Mouse (Mus musculus) heart, postnatal 4 days (tissue): ENCODE data around the gene Msantd2. TPM values are rescaled to one million over a fixed set of nuclear protein-coding genes. Genes with fewer than 3 reads are reported as not detected.

ENCODE experiments used
- DNase-seq: peaks from one replicate; pipeline ENCODE4 v3.0.0; 2021
- total RNA-seq, 2 experiments: library from RNA; stranded (reverse); gene quantifications; 2 replicates each; pipeline ENCODE4 v1.2.3; 2021

Gene Msantd2
- total RNA-seq, 2 experiments from 2014 or later: 15.2 to 20.6 TPM

- DNase-seq: no peak
These were observed 52.9 kb downstream of the Msantd2 start for GRCm38 (mm10) chr9:37541851-37542642.

GRCm38 (mm10) chr9:37543869-37544440 lies 54.8 kb downstream of the Msantd2 start:
- DNase-seq: no peak

- DNase-seq: peak; percentile 79
These were observed 55.5 kb downstream of the Msantd2 start for GRCm38 (mm10) chr9:37544447-37545165.

DNA sequence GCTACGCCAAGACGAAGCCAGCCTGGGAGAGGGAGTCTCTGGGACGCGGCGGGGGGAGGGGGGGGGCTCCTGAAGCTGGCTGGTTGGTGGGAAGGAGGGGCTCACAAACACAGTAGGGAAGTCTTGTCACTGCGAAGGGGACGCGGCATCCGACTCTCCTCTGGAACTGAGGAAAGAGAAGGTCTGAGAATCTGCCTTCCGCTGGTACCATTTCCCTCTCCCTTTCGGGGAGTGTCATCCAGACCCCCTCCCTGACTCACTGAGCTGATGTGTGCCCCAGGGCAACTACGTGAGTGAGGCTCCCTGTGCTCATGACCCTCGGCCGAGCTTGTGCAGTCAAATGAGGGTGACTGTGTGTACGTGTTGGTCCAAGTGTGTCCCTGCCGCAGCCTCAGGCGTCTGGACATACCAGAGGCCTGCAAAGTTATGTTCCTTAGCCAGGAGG lies 56.1 kb downstream of the Msantd2 start:
- no peak for DNase-seq

- no peak for DNase-seq
These were observed 56.8 kb downstream of the Msantd2 start for GRCm38 (mm10) chr9:37545847-37546452.

DNA sequence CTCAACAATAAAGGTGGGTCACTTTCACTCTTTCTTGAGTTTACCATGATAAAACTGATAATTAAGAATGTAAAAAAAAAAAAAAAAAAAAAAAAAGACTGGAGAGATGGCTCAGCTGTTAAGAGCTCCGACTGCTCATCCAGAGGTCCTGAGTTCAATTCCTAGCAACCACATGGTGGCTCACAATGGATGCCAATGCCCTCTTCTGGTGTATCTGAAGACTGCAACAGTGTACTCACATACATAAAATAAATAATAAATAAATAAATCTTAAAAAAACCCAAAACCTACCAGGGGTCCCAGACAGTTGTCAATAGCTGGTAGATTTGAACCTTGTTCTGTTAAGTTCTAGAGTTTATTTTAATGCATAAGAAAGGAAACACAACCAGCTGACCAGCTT lies 57.8 kb downstream of the Msantd2 start:
- DNase-seq: no peak

DNA sequence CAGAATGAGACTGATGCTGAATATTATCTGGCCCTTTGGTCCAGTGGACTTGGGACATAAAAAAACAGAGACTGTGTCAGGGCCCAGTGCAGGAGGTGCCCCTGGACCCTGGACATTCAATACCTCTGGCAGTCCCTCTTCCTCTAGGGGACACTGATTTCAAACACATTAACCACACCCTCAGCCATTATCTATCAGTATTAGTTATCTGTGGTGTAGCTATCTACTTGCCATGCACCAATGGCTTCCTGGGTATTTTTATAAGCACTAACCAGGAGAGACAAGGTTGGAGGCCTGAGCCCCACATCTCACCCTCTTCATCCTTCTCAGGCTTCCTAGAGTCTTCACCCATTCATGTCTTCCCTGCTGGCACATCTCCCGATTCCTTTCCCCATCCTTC lies 61.3 kb downstream of the Msantd2 start:
- no peak for DNase-seq

DNA sequence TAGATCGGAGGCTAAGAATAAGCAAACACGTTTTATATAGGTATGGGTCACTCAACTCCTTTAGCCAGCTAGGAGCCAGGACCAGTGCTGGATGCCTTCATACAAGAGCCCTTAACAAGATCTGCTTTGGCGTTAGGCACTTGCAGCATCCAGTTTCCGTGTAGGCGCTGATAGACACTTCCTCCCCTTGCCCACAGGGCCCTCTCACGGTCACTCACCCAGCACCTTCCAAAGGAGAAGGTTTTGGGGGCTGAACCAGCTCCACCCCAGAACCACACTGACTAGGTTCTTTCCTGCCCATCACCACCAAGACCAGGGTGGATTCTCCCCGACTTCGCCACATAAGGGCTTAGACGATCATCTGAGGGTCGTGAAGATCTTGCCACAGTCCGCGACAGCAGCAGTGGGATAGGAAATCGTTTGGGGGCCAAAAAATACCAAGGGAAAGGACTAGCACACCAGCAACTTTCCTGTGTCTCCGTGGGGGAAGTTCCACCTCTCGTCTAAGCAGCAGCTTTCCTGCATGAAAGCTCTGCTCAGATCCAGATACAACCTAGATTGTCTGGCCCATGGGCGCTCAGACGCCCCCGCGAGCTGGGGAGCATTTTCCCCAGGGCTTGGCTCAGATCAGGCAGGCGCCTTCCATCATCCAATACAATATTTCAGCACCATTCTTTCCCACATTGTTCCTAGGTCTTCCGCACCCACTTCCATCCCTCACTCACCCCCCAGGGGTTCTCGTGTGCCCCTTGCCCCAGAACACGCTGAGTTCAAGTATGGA lies 62.8 kb downstream of the Msantd2 start:
- DNase-seq: no peak

DNA sequence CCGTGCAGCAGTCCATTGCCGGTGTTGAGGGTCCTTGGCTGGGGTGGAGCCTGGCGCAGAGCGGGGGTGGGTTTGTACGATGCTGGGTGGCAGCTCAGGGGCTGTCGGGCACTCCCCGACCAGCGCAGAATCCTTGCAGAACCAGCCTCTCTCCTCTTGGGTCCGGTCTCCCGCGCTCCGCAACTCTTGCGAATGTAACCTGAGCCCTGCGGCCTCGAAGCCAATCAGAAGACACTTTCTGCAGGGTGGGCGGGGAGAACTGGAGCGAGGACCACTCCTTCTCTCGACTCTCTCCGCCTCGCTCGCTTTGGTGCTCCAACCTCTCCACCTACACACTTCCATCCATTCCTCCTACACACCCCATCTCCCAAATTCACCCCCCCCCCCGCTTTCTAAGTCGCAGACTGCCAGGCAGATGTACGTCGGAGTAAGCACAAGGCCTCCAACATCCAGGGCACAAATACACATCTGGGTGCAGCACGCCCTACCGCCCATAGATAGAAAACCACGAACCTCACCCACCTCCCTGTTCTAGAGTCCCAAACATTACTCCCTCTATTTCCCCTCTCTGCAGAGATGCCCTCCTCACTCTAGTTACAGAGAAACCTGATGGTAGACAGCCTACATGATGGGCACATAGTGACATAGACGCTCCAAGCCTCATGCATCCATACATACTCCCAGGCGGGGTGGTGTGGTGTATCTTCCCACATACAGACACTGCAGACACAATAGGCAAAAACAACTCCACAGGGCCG lies 63.6 kb downstream of the Msantd2 start, which contains the start of gene Nrgn:
TSS of gene Nrgn (minus strand) at position 369 of the 758 bp plus-strand sequence.
- DNase-seq: peak; percentile 87

GRCm38 (mm10) chr9:37554279-37554678 lies 65.2 kb downstream of the Msantd2 start:
- no peak for DNase-seq

DNA sequence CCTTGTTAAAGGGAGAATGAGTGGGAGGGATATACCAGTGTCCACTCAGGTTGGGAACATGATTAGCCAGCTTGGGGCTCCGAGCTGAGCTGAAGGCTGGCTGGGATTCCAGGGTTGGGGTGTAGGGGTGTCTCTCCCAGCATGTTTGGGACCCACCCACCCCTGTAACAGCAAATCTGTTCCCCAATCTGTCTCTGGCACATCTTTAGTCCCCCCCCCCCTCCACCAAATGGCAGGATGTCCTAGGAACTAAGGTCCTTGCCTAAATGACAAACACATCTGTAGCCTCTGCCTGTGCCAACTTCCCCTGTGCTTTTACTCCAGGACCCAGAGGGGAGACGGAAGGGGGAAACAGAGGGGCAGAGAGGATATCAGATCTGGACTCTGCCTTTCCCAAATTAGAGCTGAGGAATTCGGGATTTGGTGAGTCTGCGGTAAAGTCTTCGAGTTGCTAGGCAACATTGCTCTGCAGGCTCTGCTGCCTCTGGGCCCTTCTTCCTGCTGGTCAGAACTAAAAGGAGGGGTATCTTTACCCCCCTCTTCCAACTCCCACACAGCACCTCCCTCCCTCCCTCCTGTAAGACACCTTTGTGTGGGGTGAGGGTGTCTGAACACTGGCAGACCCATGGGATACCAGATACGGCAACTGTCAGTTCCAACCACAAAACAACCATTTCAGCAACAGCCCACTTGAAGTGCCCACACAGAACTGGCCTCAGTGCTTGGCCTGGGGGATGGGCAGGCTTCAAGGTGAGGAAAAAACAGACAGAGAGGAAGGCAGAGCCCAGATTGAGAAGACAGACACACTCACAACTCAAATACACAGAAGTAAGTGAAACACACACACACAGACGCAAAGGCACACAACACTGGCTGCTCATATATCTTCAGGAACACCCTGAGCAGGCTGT lies 66.0 kb downstream of the Msantd2 start, which contains the start of gene Siae:
TSS of gene Siae (plus strand) at position 861 of the 911 bp plus-strand sequence.
- no peak for DNase-seq

GRCm38 (mm10) chr9:37556366-37556765 lies 67.2 kb downstream of the Msantd2 start:
- DNase-seq: no peak

- no peak for DNase-seq
These were observed 71.5 kb downstream of the Msantd2 start for GRCm38 (mm10) chr9:37560617-37561016.

- no peak for DNase-seq
These were observed 74.7 kb downstream of the Msantd2 start for GRCm38 (mm10) chr9:37563805-37564204.

- DNase-seq: no peak
These were observed 77.9 kb downstream of the Msantd2 start for GRCm38 (mm10) chr9:37567019-37567418.

- no peak for DNase-seq
These were observed 78.3 kb downstream of the Msantd2 start for GRCm38 (mm10) chr9:37567454-37567853.

DNA sequence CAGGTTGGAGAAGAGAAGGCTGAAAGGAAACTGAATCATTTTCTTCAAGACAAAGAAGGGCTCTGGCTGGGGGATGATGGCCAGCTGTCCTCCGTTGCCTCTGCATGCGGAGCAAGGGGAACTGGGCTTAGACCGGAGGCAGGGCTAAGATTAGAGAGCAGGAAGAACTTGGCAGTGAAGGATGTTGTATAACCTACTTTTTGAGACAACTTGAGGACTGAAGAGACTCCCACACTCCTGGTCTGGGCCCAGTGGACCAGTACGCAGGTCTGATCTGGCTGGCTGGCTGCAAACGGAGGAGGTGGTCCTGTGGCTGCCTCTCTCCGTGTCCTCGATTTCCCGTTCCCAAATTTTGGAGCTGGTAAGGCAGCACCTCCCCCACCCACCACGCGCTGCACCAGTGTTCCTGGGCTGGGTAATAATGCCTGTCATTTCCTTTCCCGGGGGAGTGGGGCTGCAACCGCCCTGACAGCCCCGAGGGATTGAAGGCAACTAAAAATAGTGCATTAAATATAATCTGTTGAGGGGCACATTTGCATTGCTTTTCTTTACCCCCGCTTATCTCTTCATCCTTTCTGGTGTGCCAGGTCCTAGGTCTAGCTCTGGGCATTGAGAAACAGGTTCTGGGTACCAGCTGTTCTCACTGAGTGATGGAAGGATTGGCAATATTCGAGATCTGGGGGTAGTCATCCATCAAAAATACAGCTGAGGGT lies 78.9 kb downstream of the Msantd2 start:
- peak; percentile 43 for DNase-seq

DNA sequence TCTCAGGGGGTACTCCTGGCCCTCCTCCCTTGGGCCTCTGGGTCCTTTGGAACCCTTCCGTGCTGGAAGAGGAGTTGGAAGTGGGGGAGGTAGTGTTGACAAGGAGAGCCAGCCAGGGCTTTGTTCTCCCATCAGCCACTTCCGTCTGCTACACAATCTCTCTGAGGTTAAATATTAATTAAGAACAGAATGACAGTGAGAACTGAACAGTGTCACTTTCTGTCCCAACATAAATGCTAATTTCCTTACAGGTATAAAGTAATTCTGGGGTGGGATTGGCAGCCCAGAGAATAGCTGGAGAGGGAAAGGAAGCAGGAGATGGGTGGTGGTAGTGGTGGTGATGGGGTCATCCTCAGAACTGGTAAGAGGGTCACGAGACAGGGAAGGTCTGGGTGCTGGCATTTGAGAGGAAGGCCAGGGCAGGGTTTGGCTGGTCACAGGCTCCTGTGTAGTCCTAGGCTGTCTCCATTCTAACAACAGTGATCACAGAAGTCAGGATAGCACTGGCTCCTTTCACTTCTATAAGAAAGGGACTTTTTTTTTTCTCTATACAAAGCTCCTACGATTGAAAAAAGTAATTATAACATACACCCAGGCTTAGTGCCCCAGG lies 79.6 kb downstream of the Msantd2 start:
- no peak for DNase-seq
